Mouse (Mus musculus) Patski (cell line): Measurements from ENCODE around the gene Map3k19. TPM values are rescaled to one million over a fixed set of nuclear protein-coding genes. Genes with fewer than 3 reads are reported as not detected.

Source experiments
- ATAC-seq: fragments of 100-300 bp; one replicate; pipeline ENCODE4 v1.8.0; 2021
- CTCF ChIA-PET: fragments of 350-600 bp; sonication (Branson Sonifier 250); formaldehyde crosslinking; loops from one replicate; lab custom pipeline; 2022; ENCODE audit warnings: inconsistent platforms; lab: Charles Lee
- POLR2A ChIA-PET: fragments of 350-600 bp; sonication (Branson Sonifier 250); formaldehyde crosslinking; loops from one replicate; lab custom pipeline; 2022; ENCODE audit warnings: antibody characterized with exemption, inconsistent platforms; lab: Charles Lee
- DNase-seq: peaks from one replicate; pipeline ENCODE4 v3.0.0-alpha.2; 2011; ENCODE audit warnings: low read depth, low spot score
- H3K27me3 ChIP-seq: fragments of 371-371 bp; one replicate; pipeline ENCODE4 v1.5.1; 2021
- CTCF ChIP-seq: fragments of 100-300 bp; IDR thresholded peaks from one replicate; pipeline ENCODE4 v1.5.1; 2021
- in situ Hi-C: fragments of 300-500 bp; cut with MboI; formaldehyde crosslinking; loops from 3 replicates; pipeline ENCODE4 v1.11.1; 2018; ENCODE audit warnings: low pct_unique_long_range_greater_than_20kb, mixed read lengths
- polyA plus RNA-seq: library from polyadenylated mRNA; unstranded; gene quantifications from one replicate; pipeline ENCODE4 v1.2.3, GENCODE M21; 2021

The Map3k19 gene
- polyA plus RNA-seq, 1 experiment from 2014 or later, result not detected

DNA sequence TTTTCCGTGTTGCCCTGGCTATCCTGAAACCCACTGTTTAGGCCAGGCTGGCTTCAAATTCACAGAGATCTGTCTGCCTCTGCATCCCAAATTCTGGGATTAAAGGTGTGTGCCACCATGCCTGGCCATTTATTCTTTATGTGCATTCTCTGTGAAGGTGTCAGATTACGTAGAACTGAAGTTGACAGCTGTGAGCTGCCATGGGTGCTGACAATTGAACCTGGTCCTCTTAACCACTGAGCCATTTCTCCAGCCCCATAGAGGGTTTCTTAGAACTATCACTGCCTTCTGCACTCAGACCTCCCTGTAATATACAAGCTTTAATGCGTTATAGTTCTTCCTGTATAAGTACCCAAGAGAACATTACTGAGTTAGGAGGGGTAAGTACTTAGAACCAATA, 76.2 kb downstream of the Map3k19 start:
- DNase-seq (no peak), ATAC-seq (no peak)
- TF ChIP-seq CTCF, result no peak
- CTCF ChIA-PET, result interaction anchor here (0.9 to 3.0 kb wide), 2 partner anchors 9 to 13 kb away, joined by 3 to 16 read pairs; no protein-coding TSS in a partner anchor
- in situ Hi-C loops, result no loop called here
- H3K27me3 ChIP-seq, result no peaks in the 10 kb centered on the region
- POLR2A ChIA-PET, result no interaction called here

- in situ Hi-C loops, result no loop called here
- no peak for TF ChIP-seq CTCF
- ATAC-seq (no peak), DNase-seq (no peak)
- no peaks in the 10 kb centered on the region for H3K27me3 ChIP-seq
- ChIA-PET POLR2A (no interaction called here), CTCF (interaction anchor here (3.0 kb wide), 1 partner anchor 11 kb away, joined by 16 read pairs; no protein-coding TSS in a partner anchor)
Measured at GRCm38 (mm10) chr1:127776246-127776645, 78.6 kb downstream of the Map3k19 start.

DNA sequence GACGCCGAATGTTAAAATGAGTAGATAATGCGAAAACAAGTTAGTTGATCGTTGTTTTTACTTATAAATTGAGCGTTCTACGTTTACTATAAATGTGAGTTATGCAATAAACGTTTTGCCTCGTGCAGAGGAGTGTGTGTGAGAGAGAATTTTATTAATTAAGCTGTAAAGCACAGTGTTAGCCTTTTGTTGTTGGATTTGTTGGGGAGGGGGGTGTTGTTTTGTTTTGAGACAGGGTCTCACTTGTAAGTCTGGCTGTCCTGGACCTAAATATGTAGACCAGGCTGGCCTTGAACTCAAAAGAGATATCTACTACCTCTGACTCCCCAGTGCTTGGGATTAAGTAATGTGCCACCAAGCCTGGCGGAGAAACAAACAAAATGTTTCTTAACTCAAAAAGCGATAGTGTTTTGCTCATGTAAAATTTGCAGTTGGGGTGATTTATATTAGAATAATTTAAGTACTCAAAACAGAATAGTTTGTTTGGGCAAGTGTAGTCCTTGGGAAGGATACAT, 79.6 kb downstream of the Map3k19 start:
- H3K27me3 ChIP-seq, result no peaks in the 10 kb centered on the region
- TF ChIP-seq CTCF, result no peak
- ATAC-seq, result no peak
- ChIA-PET CTCF (interaction anchor here (1.2 to 1.7 kb wide), 2 partner anchors 10 to 52 kb away, joined by 3 to 6 read pairs; no protein-coding TSS in a partner anchor), POLR2A (no interaction called here)
- no peak for DNase-seq
- in situ Hi-C loops, result no loop called here

- CTCF ChIA-PET, result interaction anchor here (1.2 to 1.7 kb wide), 2 partner anchors 10 to 53 kb away, joined by 3 to 6 read pairs; no protein-coding TSS in a partner anchor
- POLR2A ChIA-PET, result interaction anchor here (1.2 to 1.3 kb wide), 2 partner anchors 11 to 13 kb away, joined by 3 to 4 read pairs; no protein-coding TSS in a partner anchor
- ATAC-seq, result peak; percentile 42
- H3K27me3 ChIP-seq, result no peaks in the 10 kb centered on the region
- TF ChIP-seq CTCF, result no peak
- DNase-seq, result no peak
- in situ Hi-C loops, result loop anchor here (25.0 kb wide), 1 partner anchor 562 kb away; the partner anchor contains the start of gene Mgat5
Measured at GRCm38 (mm10) chr1:127774501-127774880, 80.3 kb downstream of the Map3k19 start.

GRCm38 (mm10) chr1:127773803-127774500, 80.9 kb downstream of the Map3k19 start, which contains the start of gene Ccnt2:
TSS of gene Ccnt2 (plus strand) at chr1:127774164.
- CTCF ChIA-PET, result interaction anchor here (1.2 to 1.7 kb wide), 2 partner anchors 11 to 53 kb away, joined by 3 to 6 read pairs; no protein-coding TSS in a partner anchor
- POLR2A ChIA-PET, result interaction anchor here (1.2 to 1.3 kb wide), 2 partner anchors 11 to 13 kb away, joined by 3 to 4 read pairs; no protein-coding TSS in a partner anchor
- DNase-seq (peak; percentile 97), ATAC-seq (peak; percentile 96)
- in situ Hi-C loops, result loop anchor here (25.0 kb wide), 1 partner anchor 562 kb away; the partner anchor contains the start of gene Mgat5
- H3K27me3 ChIP-seq, result no peaks in the 10 kb centered on the region
- TF ChIP-seq CTCF, result no peak

DNA sequence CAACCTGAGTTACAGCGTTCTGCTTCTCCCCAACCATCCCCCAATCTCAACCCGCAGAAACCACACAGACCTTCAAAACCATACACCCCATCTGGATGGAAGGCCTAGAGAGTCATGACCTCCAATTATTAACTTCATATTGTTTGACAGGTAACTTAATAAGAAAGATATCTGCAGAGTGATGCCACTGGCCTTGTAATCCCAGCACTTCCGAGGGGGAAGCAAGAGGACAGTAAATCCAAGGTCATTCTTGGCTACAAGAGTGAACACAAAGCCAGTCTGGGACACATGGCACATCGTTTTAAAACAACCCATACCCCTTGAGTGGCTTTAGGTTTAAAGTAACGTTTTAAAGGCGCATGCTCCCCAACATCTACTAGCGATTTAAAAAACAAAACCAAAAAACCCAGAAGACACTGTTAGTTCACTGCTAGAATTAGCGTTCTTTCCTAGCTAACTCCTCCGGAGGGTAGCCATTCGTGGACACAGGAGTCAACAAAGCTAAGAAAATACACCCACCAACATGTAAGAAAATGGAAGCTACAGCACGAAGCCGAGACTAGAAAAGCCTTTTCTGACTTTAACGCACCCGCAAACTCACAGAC, 81.5 kb downstream of the Map3k19 start:
- TF ChIP-seq CTCF, result no peak
- peak; percentile 20 for DNase-seq
- H3K27me3 ChIP-seq, result no peaks in the 10 kb centered on the region
- ATAC-seq, result peak; percentile 19
- POLR2A ChIA-PET, result interaction anchor here (1.2 to 1.3 kb wide), 2 partner anchors 12 to 14 kb away, joined by 3 to 4 read pairs; no protein-coding TSS in a partner anchor
- CTCF ChIA-PET, result no interaction called here
- in situ Hi-C loops, result loop anchor here (25.0 kb wide), 1 partner anchor 561 kb away; the partner anchor contains the start of gene Mgat5

GRCm38 (mm10) chr1:127766741-127767140, 88.1 kb downstream of the Map3k19 start:
- ATAC-seq (no peak), DNase-seq (no peak)
- no peak for TF ChIP-seq CTCF
- H3K27me3 ChIP-seq, result no peaks in the 10 kb centered on the region
- ChIA-PET CTCF (interaction anchor here (1.0 to 1.8 kb wide), 5 partner anchors 64 to 268 kb away, joined by 3 to 6 read pairs (median 4); no protein-coding TSS in a partner anchor), POLR2A (no interaction called here)
- in situ Hi-C loops, result loop anchor here (25.0 kb wide), 1 partner anchor 554 kb away; the partner anchor contains the start of gene Mgat5

GRCm38 (mm10) chr1:127765468-127765867, 89.4 kb downstream of the Map3k19 start:
- in situ Hi-C loops, result loop anchor here (25.0 kb wide), 1 partner anchor 553 kb away; the partner anchor contains the start of gene Mgat5

More at GRCm38 (mm10) chr1:127765468-127765867, 89.4 kb downstream of the Map3k19 start:
- no peaks in the 10 kb centered on the region for H3K27me3 ChIP-seq
- peak; percentile 55 for TF ChIP-seq CTCF
- CTCF ChIA-PET, result interaction anchor here (0.7 to 1.8 kb wide), 5 partner anchors 13 to 266 kb away, joined by 3 to 6 read pairs (median 4); no protein-coding TSS in a partner anchor
- DNase-seq (no peak), ATAC-seq (no peak)
- POLR2A ChIA-PET, result no interaction called here

Other genes starting within 250 kb of the Map3k19 start
- not detected for gene Tmem163, start 175.5 kb downstream of the Map3k19 start, polyA plus RNA-seq
- not detected for gene Acmsd, start 125.6 kb downstream of the Map3k19 start, polyA plus RNA-seq
- gene Ccnt2, start 80.9 kb downstream of the Map3k19 start, polyA plus RNA-seq, result 30.0 TPM
- 46.6 TPM for gene Rab3gap1, start 13.7 kb upstream of the Map3k19 start, polyA plus RNA-seq
- gene Zranb3, start 248.0 kb upstream of the Map3k19 start, polyA plus RNA-seq, result 13.5 TPM
- gene R3hdm1, start 248.3 kb upstream of the Map3k19 start, polyA plus RNA-seq, result 83.9 TPM